Mouse (Mus musculus) adrenal gland, postnatal 0 days (tissue): Measurements from ENCODE around the gene Psmd11. TPM values are rescaled to one million over a fixed set of nuclear protein-coding genes. Genes with fewer than 3 reads are reported as not detected.

Source experiments
- polyA plus RNA-seq: library from polyadenylated mRNA; unstranded; fragments of >200 nt; fragmentation: Nextera tagmentation; extraction: Ambion mirVana; gene quantifications from 2 replicates; pipeline ENCODE4 v1.2.1, GENCODE M21; 2015

Gene Psmd11
- polyA plus RNA-seq = 129 and 200 TPM in 2 replicates

DNA sequence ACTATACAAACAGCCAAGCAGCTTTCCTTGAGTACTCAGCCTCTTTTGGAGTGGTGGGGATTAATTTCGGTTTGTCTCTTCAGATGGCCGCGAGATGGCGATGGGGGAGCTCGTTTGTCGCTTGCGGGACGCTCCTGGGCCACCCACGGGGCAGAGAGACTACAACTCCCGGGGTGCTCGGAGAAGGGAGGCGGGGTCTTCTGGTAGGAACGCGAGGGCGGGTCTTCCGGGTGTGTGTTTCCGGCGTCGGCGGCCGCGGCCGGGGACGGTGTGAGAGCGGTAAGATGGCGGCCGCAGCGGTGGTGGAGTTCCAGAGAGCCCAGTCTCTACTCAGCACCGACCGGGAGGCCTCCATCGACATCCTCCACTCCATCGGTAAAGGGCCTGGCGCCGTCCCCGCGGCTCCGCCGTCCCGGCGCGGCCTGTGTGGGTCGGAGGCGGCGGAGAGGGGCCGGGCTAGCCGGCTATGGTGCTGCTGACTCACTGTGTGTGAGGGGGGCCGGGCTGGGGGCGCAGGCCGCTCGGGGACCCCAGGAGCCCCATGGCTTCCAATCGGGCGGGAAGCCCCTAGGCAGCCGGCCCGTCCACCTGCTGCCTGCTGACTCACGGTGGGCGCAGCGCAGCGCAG is at the start of gene Psmd11:
Gene Psmd11, plus strand, starts transcription at position 235 of the 628 bp plus-strand sequence.

DNA sequence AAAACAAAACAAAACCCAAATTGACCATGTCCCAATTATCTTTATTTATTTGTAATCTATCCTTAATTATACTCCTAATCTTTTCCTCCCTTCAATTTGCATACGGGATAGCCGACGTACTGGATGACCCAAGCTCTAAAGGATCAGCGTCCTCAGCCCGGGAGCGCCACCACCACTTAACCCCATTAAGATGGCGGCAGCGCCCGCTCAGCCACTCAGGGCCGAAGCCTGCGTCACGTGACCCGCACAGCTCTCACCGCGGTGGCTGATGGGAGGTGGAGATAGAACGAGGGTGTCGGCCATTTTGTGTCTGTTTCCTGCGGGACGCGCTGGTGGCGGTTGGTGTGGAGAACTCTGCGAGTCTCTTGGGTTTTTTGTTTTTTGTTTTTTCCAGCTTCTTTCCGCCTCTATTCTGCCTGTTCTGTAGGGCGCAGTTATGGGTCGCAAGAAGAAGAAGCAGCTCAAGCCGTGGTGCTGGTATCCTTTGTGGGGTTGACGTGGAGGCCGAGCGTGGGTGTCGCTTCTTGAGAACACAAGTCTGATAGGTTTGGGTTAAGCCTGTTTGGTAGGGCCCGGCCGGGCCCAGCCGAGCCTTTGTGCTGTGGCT is 45.3 kb upstream of the Psmd11 start, which contains the start of gene Zfp207:
Gene Zfp207, plus strand, starts transcription at position 261 of the 607 bp plus-strand sequence.

DNA sequence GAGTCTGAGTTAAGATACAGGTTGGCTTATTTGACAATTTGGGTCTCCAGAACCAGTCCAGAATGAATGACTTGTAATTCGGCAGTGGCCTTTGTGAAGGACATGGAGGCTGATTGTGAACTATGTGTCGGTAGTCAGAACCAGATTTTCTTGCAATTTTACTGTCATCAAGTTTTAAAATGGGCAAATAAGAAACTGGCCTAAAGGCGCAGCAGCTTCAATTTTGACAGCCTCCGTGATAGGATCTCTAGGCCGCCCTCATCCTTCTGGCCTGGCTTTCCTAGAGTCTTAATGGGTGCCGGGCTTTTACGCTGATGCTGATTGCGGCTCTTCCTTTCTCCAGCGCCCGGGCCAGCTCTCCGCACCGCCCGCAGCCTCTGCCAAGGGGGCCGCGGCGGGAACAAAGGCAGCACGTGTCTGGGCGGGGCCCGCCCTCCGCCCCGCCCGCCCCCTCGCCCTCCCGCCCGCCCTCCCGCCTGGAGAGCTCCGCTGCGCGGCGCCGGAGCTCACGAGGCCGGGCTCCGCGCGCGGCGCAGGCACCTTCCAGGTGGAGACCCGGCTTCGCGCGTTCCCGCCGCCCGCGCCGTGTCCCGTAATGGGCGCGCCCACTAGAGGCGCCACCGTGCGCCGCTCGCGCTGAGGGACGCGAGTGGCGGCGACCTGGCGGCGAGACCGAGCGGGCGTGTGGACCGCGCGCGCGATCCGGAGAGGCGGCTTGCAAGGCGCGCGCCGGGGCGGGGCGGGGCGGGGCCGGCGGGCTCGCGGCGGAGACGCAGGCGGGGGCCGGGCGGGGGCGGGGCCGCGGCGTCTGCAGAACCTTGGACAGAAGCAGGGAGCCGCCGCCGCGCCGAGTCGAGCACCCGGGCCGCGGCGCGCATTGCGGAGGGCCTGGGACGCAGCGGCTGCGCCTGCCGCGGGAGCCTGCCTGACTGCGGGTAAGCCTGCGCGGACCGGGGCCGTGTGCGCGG is 48.1 kb downstream of the Psmd11 start, which contains the start of gene Cdk5r1:
Gene Cdk5r1, plus strand, starts transcription at position 802 of the 968 bp plus-strand sequence.

Other genes with a start within 250 kb of the Psmd11 start
- 10.3 and 17.5 TPM in 2 replicates for gene Rnf135, start 244.8 kb upstream of the Psmd11 start, polyA plus RNA-seq
- 31.3 and 52.9 TPM in 2 replicates for gene Rhot1, start 219.6 kb upstream of the Psmd11 start, polyA plus RNA-seq
- gene Rhbdl3, start 127.7 kb upstream of the Psmd11 start, polyA plus RNA-seq = 2.1 and 2.5 TPM in 2 replicates
- 17.4 and 20.5 TPM in 2 replicates for gene 5730455P16Rik, start 50.6 kb upstream of the Psmd11 start, polyA plus RNA-seq
- gene Zfp207, start 45.3 kb upstream of the Psmd11 start, polyA plus RNA-seq = 121 and 155 TPM in 2 replicates
- 2.5 and 4.9 TPM in 2 replicates for gene Cdk5r1, start 48.4 kb downstream of the Psmd11 start, polyA plus RNA-seq